Mouse (Mus musculus) myocyte (in vitro differentiated cells): Measurements from ENCODE around the gene Plxdc2.

Experiments
- E2F4 ChIP-seq: IDR thresholded peaks from one replicate; pipeline ENCODE4 v1.6.1; 2011; ENCODE audit warnings: mild to moderate bottlenecking, control low read depth, moderate library complexity; ENCODE audit not compliant: insufficient read depth
- MAX ChIP-seq: IDR thresholded peaks from one replicate; pipeline ENCODE4 v1.6.1; 2011; ENCODE audit warnings: low read depth, mild to moderate bottlenecking, control low read depth
- MYOD1 ChIP-seq, 3 experiments: IDR thresholded peaks; one replicate each; pipeline ENCODE4 v1.6.1; 2011; ENCODE audit warnings: control low read depth in 2 of 3, low read depth in 2 of 3, mild to moderate bottlenecking in 2 of 3, moderate library complexity in 1 of 3; ENCODE audit not compliant: insufficient read length in 2 of 3, control insufficient read depth in 1 of 3
- POLR2A ChIP-seq: IDR thresholded peaks from one replicate; pipeline ENCODE4 v1.6.1; 2011; ENCODE audit warnings: low read depth, mild to moderate bottlenecking, control low read depth, moderate library complexity; ENCODE audit not compliant: insufficient read length
- REST ChIP-seq: IDR thresholded peaks from one replicate; pipeline ENCODE4 v1.6.1; 2011; ENCODE audit warnings: mild to moderate bottlenecking, control low read depth, moderate library complexity; ENCODE audit not compliant: insufficient read depth, insufficient read length

DNA sequence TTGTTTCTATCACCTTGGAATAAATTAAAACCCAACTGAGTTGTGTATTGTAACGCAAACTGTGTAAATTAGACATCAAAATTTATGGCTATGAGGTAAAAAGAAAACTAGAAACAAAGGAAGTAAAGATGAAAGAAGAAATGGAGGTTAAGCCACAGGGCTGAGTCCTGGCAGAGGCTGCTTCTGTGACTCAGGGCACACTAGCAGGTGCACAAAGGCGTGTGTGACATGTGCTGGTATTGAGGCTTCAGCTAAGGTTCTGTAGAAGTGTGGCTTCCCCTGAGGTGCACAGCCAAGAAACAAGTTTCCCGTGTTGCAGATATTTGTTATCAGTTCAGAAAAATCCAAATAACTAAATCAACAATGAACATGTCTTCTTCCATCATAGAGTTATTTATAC is 5.0 kb upstream of the Plxdc2 start:
- TF ChIP-seq MYOD1 (IDR thresholded peaks at IDR 0.05; ENCODE audit: control insufficient read depth in 1 of 3, insufficient read length in 2 of 3, low read depth in 2 of 3) (peak in 1 of 3 experiments; percentile 40), E2F4 (no peak), POLR2A (no peak), REST (no peak), MAX (no peak)
